Mouse (Mus musculus) neural tube, embryonic 13.5 days (tissue): Measurements from ENCODE around the gene Usp45. TPM values are rescaled to one million over a fixed set of nuclear protein-coding genes. Genes with fewer than 3 reads are reported as not detected.

Experiments used
- ATAC-seq: fragments of 200-750 bp; cut with Nextera tagmentation; 2 replicates; pipeline ENCODE4 v1.8.0; 2017; ENCODE audit warnings: low read depth, mild to moderate bottlenecking, moderate TSS enrichment, moderate library complexity
- H3K27ac ChIP-seq: fragments of 300-500 bp; sonication (generic); replicated peaks from 2 replicates; pipeline ENCODE4 v1.5.1; 2015; ENCODE audit warnings: moderate library complexity, mild to moderate bottlenecking, inconsistent platforms
- H3K27me3 ChIP-seq: fragments of 300-500 bp; sonication (generic); 2 replicates; pipeline ENCODE4 v1.6.1; 2015; ENCODE audit warnings: mild to moderate bottlenecking, inconsistent platforms
- H3K36me3 ChIP-seq: fragments of 300-500 bp; sonication (generic); 2 replicates; pipeline ENCODE4 v1.6.1; 2015; ENCODE audit warnings: mild to moderate bottlenecking, inconsistent platforms
- H3K4me1 ChIP-seq: fragments of 300-500 bp; sonication (generic); replicated peaks from 2 replicates; pipeline ENCODE4 v1.6.1; 2015; ENCODE audit warnings: inconsistent platforms
- H3K4me2 ChIP-seq: fragments of 300-500 bp; sonication (generic); 2 replicates; pipeline ENCODE4 v1.6.1; 2015; ENCODE audit warnings: inconsistent platforms, mild to moderate bottlenecking, moderate library complexity
- H3K4me3 ChIP-seq: fragments of 300-500 bp; sonication (generic); 2 replicates; pipeline ENCODE4 v1.5.1; 2015; ENCODE audit warnings: mild to moderate bottlenecking, inconsistent platforms
- H3K9ac ChIP-seq: fragments of 300-500 bp; sonication (generic); 2 replicates; pipeline ENCODE4 v1.6.1; 2015; ENCODE audit warnings: moderate library complexity, mild to moderate bottlenecking, inconsistent platforms
- H3K9me3 ChIP-seq: fragments of 300-500 bp; sonication (generic); 2 replicates; pipeline ENCODE4 v1.6.1; 2016; ENCODE audit warnings: inconsistent platforms
- WGBS: fragments of 180-500 bp; shearing (Covaris S2); methylation state at CpG from one replicate; pipeline ENCODE4 v1.1.7; 2015; 5-methylcytosine and 5-hydroxymethylcytosine counted together
- polyA plus RNA-seq: library from polyadenylated mRNA; unstranded; fragments of >200 nt; fragmentation: Nextera tagmentation; extraction: Ambion mirVana; gene quantifications from 2 replicates; pipeline ENCODE4 v1.2.1, GENCODE M21; 2015

Usp45 gene
- polyA plus RNA-seq, 1 experiment from 2014 or later = 6.5 TPM

- WGBS = 94% methylated on average over 2 of the region's 2 CpGs
- H3K36me3 ChIP-seq = peaks cover 68% of the 10 kb centered on the region
Measured at GRCm38 (mm10) chr4:21801620-21802019, 34.7 kb downstream of the Usp45 start.

GRCm38 (mm10) chr4:21807204-21807603, 40.2 kb downstream of the Usp45 start:
- Histone ChIP-seq H3K27ac (no peak overlapping the region), H3K4me2 (no peak overlapping the region), H3K4me1 (0 out of 2 replicates have a peak, but pooled peaks cover 3% of the 10 kb centered on the region), H3K4me3 (no peak overlapping the region), H3K27me3 (no peaks in the 10 kb centered on the region), H3K36me3 (peaks cover 61% of the 10 kb centered on the region), H3K9me3 (no peaks in the 10 kb centered on the region), H3K9ac (no peak overlapping the region)
- 31% methylated on average over 5 of the region's 5 CpGs for WGBS
- ATAC-seq = no peak

More at GRCm38 (mm10) chr4:21801620-21802019, 34.7 kb downstream of the Usp45 start:
- H3K4me3 ChIP-seq = no peak overlapping the region
- H3K9me3 ChIP-seq = no peaks in the 10 kb centered on the region
- H3K27ac ChIP-seq = no peak overlapping the region
- no peak overlapping the region for H3K9ac ChIP-seq
- no peaks in the 10 kb centered on the region for H3K27me3 ChIP-seq
- ATAC-seq = no peak
- no peaks in the 10 kb centered on the region for H3K4me1 ChIP-seq
- no peak overlapping the region for H3K4me2 ChIP-seq

GRCm38 (mm10) chr4:21810608-21811007, 43.7 kb downstream of the Usp45 start:
- Histone ChIP-seq H3K4me3 (no peak overlapping the region), H3K36me3 (peaks cover 45% of the 10 kb centered on the region), H3K9me3 (no peaks in the 10 kb centered on the region), H3K27me3 (no peaks in the 10 kb centered on the region), H3K4me2 (no peak overlapping the region), H3K9ac (no peak overlapping the region), H3K4me1 (0 out of 2 replicates have a peak, but pooled peaks cover 3% of the 10 kb centered on the region), H3K27ac (no peak overlapping the region)
- WGBS = 95% methylated on average over 3 of the region's 3 CpGs
- ATAC-seq = no peak

- H3K4me2 ChIP-seq = no peak overlapping the region
- 94% methylated on average over 6 of the region's 6 CpGs for WGBS
- H3K27ac ChIP-seq = no peak overlapping the region
- H3K4me1 ChIP-seq = no peaks in the 10 kb centered on the region
- H3K27me3 ChIP-seq = no peaks in the 10 kb centered on the region
- no peak overlapping the region for H3K4me3 ChIP-seq
- no peaks in the 10 kb centered on the region for H3K9me3 ChIP-seq
- no peak overlapping the region for H3K9ac ChIP-seq
- no peak for ATAC-seq
- peaks cover 49% of the 10 kb centered on the region for H3K36me3 ChIP-seq
Measured at GRCm38 (mm10) chr4:21812635-21813034, 45.7 kb downstream of the Usp45 start.

GRCm38 (mm10) chr4:21814029-21814428, 47.1 kb downstream of the Usp45 start:
- H3K4me1 ChIP-seq = no peaks in the 10 kb centered on the region
- 35% methylated on average over 2 of the region's 2 CpGs for WGBS
- H3K4me3 ChIP-seq = no peak overlapping the region
- H3K9ac ChIP-seq = no peak overlapping the region
- H3K27me3 ChIP-seq = no peaks in the 10 kb centered on the region
- peaks cover 52% of the 10 kb centered on the region for H3K36me3 ChIP-seq
- H3K9me3 ChIP-seq = no peaks in the 10 kb centered on the region
- H3K4me2 ChIP-seq = no peak overlapping the region
- H3K27ac ChIP-seq = no peak overlapping the region
- peak; percentile 92 for ATAC-seq

GRCm38 (mm10) chr4:21826616-21827015, 59.7 kb downstream of the Usp45 start:
- Histone ChIP-seq H3K4me2 (no peak overlapping the region), H3K36me3 (peaks cover 52% of the 10 kb centered on the region), H3K27ac (no peak overlapping the region), H3K9me3 (no peaks in the 10 kb centered on the region), H3K27me3 (no peaks in the 10 kb centered on the region), H3K9ac (no peak overlapping the region), H3K4me1 (no peaks in the 10 kb centered on the region), H3K4me3 (no peak overlapping the region)
- no peak for ATAC-seq
- WGBS = 86% methylated on average over 2 of the region's 2 CpGs

GRCm38 (mm10) chr4:21832844-21833243, 65.9 kb downstream of the Usp45 start:
- H3K4me2 ChIP-seq = no peak overlapping the region
- no peak overlapping the region for H3K27ac ChIP-seq
- no peak for ATAC-seq
- 96% methylated on average over 8 of the region's 8 CpGs for whole genome bisulfite sequencing
- H3K27me3 ChIP-seq = no peaks in the 10 kb centered on the region
- H3K9ac ChIP-seq = no peak overlapping the region
- H3K36me3 ChIP-seq = peaks cover 27% of the 10 kb centered on the region
- no peaks in the 10 kb centered on the region for H3K4me1 ChIP-seq
- H3K9me3 ChIP-seq = no peaks in the 10 kb centered on the region
- H3K4me3 ChIP-seq = no peak overlapping the region

GRCm38 (mm10) chr4:21847481-21848286, 80.7 kb downstream of the Usp45 start, which contains the start of gene Pnisr:
Pnisr (plus strand) TSS chr4:21847583.
- under 1% methylated on average over 50 of the region's 50 CpGs for WGBS
- Histone ChIP-seq H3K4me3 (peak within 1 kb of the TSS; percentile 82), H3K36me3 (no peaks in the 10 kb centered on the region), H3K4me2 (peak within 1 kb of the TSS; percentile 58), H3K4me1 (peaks cover 29% of the 10 kb centered on the region), H3K27me3 (no peaks in the 10 kb centered on the region), H3K9me3 (no peaks in the 10 kb centered on the region), H3K27ac (peak within 1 kb of the TSS; percentile 98), H3K9ac (peak within 1 kb of the TSS; percentile 92)
- peak; percentile 98 for ATAC-seq

- Histone ChIP-seq H3K4me1 (peaks cover 29% of the 10 kb centered on the region), H3K27me3 (no peaks in the 10 kb centered on the region), H3K4me3 (peak overlapping the region; percentile 82), H3K9ac (peak overlapping the region; percentile 92), H3K9me3 (no peaks in the 10 kb centered on the region), H3K36me3 (no peaks in the 10 kb centered on the region), H3K27ac (peak overlapping the region; percentile 98), H3K4me2 (peak overlapping the region; percentile 58)
- ATAC-seq = peak; percentile 90
- under 1% methylated on average over 24 of the region's 24 CpGs for WGBS
Measured at GRCm38 (mm10) chr4:21848287-21848630, 81.3 kb downstream of the Usp45 start.

- no peaks in the 10 kb centered on the region for H3K9me3 ChIP-seq
- H3K4me3 ChIP-seq = no peak overlapping the region
- no peaks in the 10 kb centered on the region for H3K27me3 ChIP-seq
- no peak overlapping the region for H3K9ac ChIP-seq
- no peak overlapping the region for H3K27ac ChIP-seq
- ATAC-seq = no peak
- H3K36me3 ChIP-seq = peaks cover 64% of the 10 kb centered on the region
- no peaks in the 10 kb centered on the region for H3K4me1 ChIP-seq
- WGBS = 74% methylated on average over 1 of the region's 1 CpGs
- H3K4me2 ChIP-seq = no peak overlapping the region
Measured at GRCm38 (mm10) chr4:21857481-21857880, 90.5 kb downstream of the Usp45 start.

- Histone ChIP-seq H3K4me1 (no peaks in the 10 kb centered on the region), H3K4me3 (no peak overlapping the region), H3K9me3 (no peaks in the 10 kb centered on the region), H3K27me3 (no peaks in the 10 kb centered on the region), H3K27ac (no peak overlapping the region), H3K36me3 (peaks cover 70% of the 10 kb centered on the region), H3K9ac (no peak overlapping the region), H3K4me2 (no peak overlapping the region)
- WGBS = 96% methylated on average over 1 of the region's 1 CpGs
- ATAC-seq = no peak
Measured at GRCm38 (mm10) chr4:21865226-21865625, 98.3 kb downstream of the Usp45 start.

- peak overlapping the region; percentile 74 for H3K4me3 ChIP-seq
- H3K36me3 ChIP-seq = peaks cover 18% of the 10 kb centered on the region
- H3K27ac ChIP-seq = peak overlapping the region; percentile 95; the same call in 1 of the 2 replicates
- ATAC-seq = no peak
- peak overlapping the region; percentile 68 for H3K4me2 ChIP-seq
- no peaks in the 10 kb centered on the region for H3K9me3 ChIP-seq
- peak overlapping the region; percentile 85; the same call in 1 of the 2 replicates for H3K9ac ChIP-seq
- 20% methylated on average over 6 of the region's 6 CpGs for WGBS
- H3K27me3 ChIP-seq = no peaks in the 10 kb centered on the region
- peaks cover 9% of the 10 kb centered on the region for H3K4me1 ChIP-seq
Measured at GRCm38 (mm10) chr4:21878776-21879175, 111.8 kb downstream of the Usp45 start.
